Mouse (Mus musculus): Measurements from ENCODE around the gene Cdkn2aipnl. TPM values are rescaled to one million over a fixed set of nuclear protein-coding genes. Genes with fewer than 3 reads are reported as not detected.

Gene Cdkn2aipnl
- polyA plus RNA-seq, 1 experiment from 2014 or later: 82.5 TPM

GRCm38 (mm10) chr11:51931790-51932189 is 35.7 kb upstream of the Cdkn2aipnl start:
- Histone ChIP-seq H3K9ac (ENCODE audit: low read length) (no peak overlapping the region), H3K27me3 (ENCODE audit: control insufficient read depth, insufficient read depth, low read length) (no peaks in the 10 kb centered on the region), H3K4me3 (replicated peaks; ENCODE audit: low read length) (no peak overlapping the region), H3K36me3 (ENCODE audit: control insufficient read depth, insufficient read depth, low read length) (no peaks in the 10 kb centered on the region), H3K4me1 (ENCODE audit: control insufficient read depth, insufficient read depth, low read length) (no peaks in the 10 kb centered on the region), H3K4me2 (ENCODE audit: low read depth, low read length) (no peak overlapping the region), H3K27ac (ENCODE audit: low read length) (no peak overlapping the region), H3K9me3 (replicated peaks; ENCODE audit: control insufficient read depth, low read length) (no peaks in the 10 kb centered on the region)
- 82% methylated on average over 9 of the region's 9 CpGs for WGBS
- no peak for ATAC-seq (ENCODE audit: insufficient read depth, low FRiP score)

DNA sequence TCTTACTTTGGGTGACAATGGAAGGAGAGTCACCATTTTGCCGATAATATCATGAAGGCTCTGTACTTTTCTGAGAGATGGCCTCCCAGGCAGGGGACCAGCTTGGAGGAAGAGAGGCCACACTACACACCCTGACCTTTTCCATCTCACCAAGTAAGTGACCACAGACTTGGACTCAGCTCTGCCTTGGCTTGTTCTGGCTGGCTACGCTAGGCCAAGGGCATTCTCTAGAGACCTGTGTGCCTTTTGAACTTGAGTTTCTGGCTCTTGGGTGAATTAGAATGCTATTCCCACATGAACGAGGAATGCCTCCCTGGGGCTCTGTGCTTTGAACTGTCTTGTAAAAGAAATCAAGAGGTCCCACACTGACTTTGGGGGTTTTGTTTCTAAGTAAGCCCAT is 33.2 kb upstream of the Cdkn2aipnl start:
- no peak overlapping the region for H3K4me2 ChIP-seq (ENCODE audit: low read depth, low read length)
- H3K9me3 ChIP-seq (replicated peaks; ENCODE audit: control insufficient read depth, low read length): no peaks in the 10 kb centered on the region
- H3K4me1 ChIP-seq (ENCODE audit: control insufficient read depth, insufficient read depth, low read length): no peaks in the 10 kb centered on the region
- H3K9ac ChIP-seq (ENCODE audit: low read length): no peak overlapping the region
- no peak for ATAC-seq (ENCODE audit: insufficient read depth, low FRiP score)
- H3K36me3 ChIP-seq (ENCODE audit: control insufficient read depth, insufficient read depth, low read length): no peaks in the 10 kb centered on the region
- no peaks in the 10 kb centered on the region for H3K27me3 ChIP-seq (ENCODE audit: control insufficient read depth, insufficient read depth, low read length)
- 85% methylated on average over 3 of the region's 3 CpGs for WGBS
- H3K4me3 ChIP-seq (replicated peaks; ENCODE audit: low read length): no peak overlapping the region
- no peak overlapping the region for H3K27ac ChIP-seq (ENCODE audit: low read length)

GRCm38 (mm10) chr11:51935636-51936434 is 31.6 kb upstream of the Cdkn2aipnl start:
- Histone ChIP-seq H3K9ac (ENCODE audit: low read length) (no peak overlapping the region), H3K27me3 (ENCODE audit: control insufficient read depth, insufficient read depth, low read length) (no peaks in the 10 kb centered on the region), H3K9me3 (replicated peaks; ENCODE audit: control insufficient read depth, low read length) (no peaks in the 10 kb centered on the region), H3K27ac (ENCODE audit: low read length) (no peak overlapping the region), H3K4me3 (replicated peaks; ENCODE audit: low read length) (no peak overlapping the region), H3K4me2 (ENCODE audit: low read depth, low read length) (no peak overlapping the region), H3K36me3 (ENCODE audit: control insufficient read depth, insufficient read depth, low read length) (no peaks in the 10 kb centered on the region), H3K4me1 (ENCODE audit: control insufficient read depth, insufficient read depth, low read length) (no peaks in the 10 kb centered on the region)
- 43% methylated on average over 5 of the region's 5 CpGs for WGBS
- ATAC-seq (ENCODE audit: insufficient read depth, low FRiP score): no peak

DNA sequence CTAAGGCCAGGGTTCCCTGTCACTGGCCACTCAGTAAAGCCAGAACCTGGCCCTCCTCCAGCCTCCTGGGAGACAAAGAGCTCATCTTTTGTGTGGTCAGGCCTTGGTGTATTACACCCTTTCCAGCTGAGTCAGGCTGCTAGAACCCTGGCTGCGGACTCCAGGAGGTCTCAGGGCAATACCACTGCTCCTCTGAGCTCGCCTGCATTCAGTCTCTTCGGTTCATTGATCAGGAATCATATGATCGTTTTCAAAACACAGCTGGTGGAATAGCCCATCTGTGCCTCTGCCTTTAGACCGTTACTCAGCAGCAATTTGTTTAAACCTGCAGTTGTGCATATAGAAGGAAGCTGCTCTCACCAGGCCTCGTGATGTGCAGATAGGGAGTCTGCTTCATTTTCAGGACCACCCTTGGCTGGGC is 30.1 kb upstream of the Cdkn2aipnl start:
- WGBS: 64% methylated on average over 6 of the region's 6 CpGs
- Histone ChIP-seq H3K9me3 (replicated peaks; ENCODE audit: control insufficient read depth, low read length) (no peaks in the 10 kb centered on the region), H3K4me3 (replicated peaks; ENCODE audit: low read length) (no peak overlapping the region), H3K27me3 (ENCODE audit: control insufficient read depth, insufficient read depth, low read length) (no peaks in the 10 kb centered on the region), H3K4me2 (ENCODE audit: low read depth, low read length) (no peak overlapping the region), H3K9ac (ENCODE audit: low read length) (no peak overlapping the region), H3K36me3 (ENCODE audit: control insufficient read depth, insufficient read depth, low read length) (no peaks in the 10 kb centered on the region), H3K27ac (ENCODE audit: low read length) (no peak overlapping the region), H3K4me1 (ENCODE audit: control insufficient read depth, insufficient read depth, low read length) (peaks cover 2% of the 10 kb centered on the region; the same call in 1 of the 2 replicates)
- no peak for ATAC-seq (ENCODE audit: insufficient read depth, low FRiP score)

- Histone ChIP-seq H3K27me3 (ENCODE audit: control insufficient read depth, insufficient read depth, low read length) (no peaks in the 10 kb centered on the region), H3K9ac (ENCODE audit: low read length) (no peak overlapping the region), H3K4me3 (replicated peaks; ENCODE audit: low read length) (no peak overlapping the region), H3K9me3 (replicated peaks; ENCODE audit: control insufficient read depth, low read length) (no peaks in the 10 kb centered on the region), H3K36me3 (ENCODE audit: control insufficient read depth, insufficient read depth, low read length) (no peaks in the 10 kb centered on the region), H3K4me2 (ENCODE audit: low read depth, low read length) (no peak overlapping the region), H3K4me1 (ENCODE audit: control insufficient read depth, insufficient read depth, low read length) (peaks cover 10% of the 10 kb centered on the region; the same call in 1 of the 2 replicates), H3K27ac (ENCODE audit: low read length) (no peak overlapping the region)
- ATAC-seq (ENCODE audit: insufficient read depth, low FRiP score): no peak
- WGBS: 72% methylated on average over 12 of the region's 12 CpGs
Measured at GRCm38 (mm10) chr11:51938817-51939589, 28.5 kb upstream of the Cdkn2aipnl start.

GRCm38 (mm10) chr11:51939590-51939955 is 27.9 kb upstream of the Cdkn2aipnl start:
- Histone ChIP-seq H3K9ac (ENCODE audit: low read length) (no peak overlapping the region), H3K27me3 (ENCODE audit: control insufficient read depth, insufficient read depth, low read length) (no peaks in the 10 kb centered on the region), H3K27ac (ENCODE audit: low read length) (no peak overlapping the region), H3K4me2 (ENCODE audit: low read depth, low read length) (no peak overlapping the region), H3K9me3 (replicated peaks; ENCODE audit: control insufficient read depth, low read length) (no peaks in the 10 kb centered on the region), H3K36me3 (ENCODE audit: control insufficient read depth, insufficient read depth, low read length) (no peaks in the 10 kb centered on the region), H3K4me1 (ENCODE audit: control insufficient read depth, insufficient read depth, low read length) (peaks cover 10% of the 10 kb centered on the region; the same call in 1 of the 2 replicates), H3K4me3 (replicated peaks; ENCODE audit: low read length) (no peak overlapping the region)
- ATAC-seq (ENCODE audit: insufficient read depth, low FRiP score): no peak
- WGBS: 68% methylated on average over 8 of the region's 8 CpGs

- WGBS: 54% methylated on average over 13 of the region's 13 CpGs
- Histone ChIP-seq H3K4me3 (replicated peaks; ENCODE audit: low read length) (no peak overlapping the region), H3K4me2 (ENCODE audit: low read depth, low read length) (no peak overlapping the region), H3K27ac (ENCODE audit: low read length) (no peak overlapping the region), H3K9me3 (replicated peaks; ENCODE audit: control insufficient read depth, low read length) (no peaks in the 10 kb centered on the region), H3K9ac (ENCODE audit: low read length) (no peak overlapping the region), H3K36me3 (ENCODE audit: control insufficient read depth, insufficient read depth, low read length) (no peaks in the 10 kb centered on the region), H3K4me1 (ENCODE audit: control insufficient read depth, insufficient read depth, low read length) (peaks cover 13% of the 10 kb centered on the region), H3K27me3 (ENCODE audit: control insufficient read depth, insufficient read depth, low read length) (no peaks in the 10 kb centered on the region)
- no peak for ATAC-seq (ENCODE audit: insufficient read depth, low FRiP score)
Measured at GRCm38 (mm10) chr11:51940511-51940955, 26.9 kb upstream of the Cdkn2aipnl start.

DNA sequence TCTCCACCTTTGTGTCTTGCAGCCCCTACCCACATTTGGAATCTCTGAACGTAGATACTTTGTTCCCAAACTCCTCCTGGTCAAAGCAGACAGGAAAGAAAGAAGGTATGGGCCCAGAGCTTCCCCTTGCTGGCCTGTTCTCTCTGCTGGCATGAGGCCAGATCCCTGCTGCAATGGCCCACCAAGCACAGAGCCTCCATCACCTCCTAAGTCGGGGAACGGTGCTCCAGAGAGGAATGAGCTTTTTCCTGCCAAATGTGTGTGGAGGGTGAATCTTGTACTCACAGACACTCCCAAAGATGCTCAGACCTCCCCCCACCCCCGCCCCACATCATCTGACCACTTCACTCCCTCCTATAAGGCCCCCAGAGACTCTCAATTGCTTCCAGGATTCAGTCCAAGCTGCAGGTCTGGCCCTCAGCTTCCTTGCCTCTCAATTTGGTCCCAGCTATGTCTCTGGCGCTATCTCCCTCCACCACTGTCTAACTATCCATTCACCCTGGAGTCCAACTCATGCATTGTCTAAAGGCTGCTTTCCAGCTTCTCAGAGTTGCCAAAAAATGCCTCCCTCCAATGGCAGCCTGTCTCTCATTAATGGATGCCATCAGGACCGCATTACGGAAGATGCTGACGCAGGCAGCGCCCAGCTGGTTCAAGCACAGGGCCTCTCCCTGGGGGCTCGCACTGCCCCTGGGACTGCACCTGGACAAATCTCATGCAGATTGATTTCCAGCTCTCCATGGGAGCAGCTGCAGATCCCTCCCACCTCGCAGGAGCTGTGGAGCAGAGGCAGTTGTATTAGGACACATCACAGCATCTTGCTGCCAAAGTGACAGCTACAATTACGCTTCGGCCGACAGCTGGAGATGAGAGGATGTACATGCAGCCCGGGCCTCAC is 24.6 kb upstream of the Cdkn2aipnl start:
- no peak overlapping the region for H3K4me2 ChIP-seq (ENCODE audit: low read depth, low read length)
- peak; percentile 11; the same call in 1 of the 2 replicates for ATAC-seq (ENCODE audit: insufficient read depth, low FRiP score)
- no peaks in the 10 kb centered on the region for H3K27me3 ChIP-seq (ENCODE audit: control insufficient read depth, insufficient read depth, low read length)

More for the DNA sequence above, 24.6 kb upstream of the Cdkn2aipnl start:
- Histone ChIP-seq H3K9me3 (replicated peaks; ENCODE audit: control insufficient read depth, low read length) (no peaks in the 10 kb centered on the region), H3K4me1 (ENCODE audit: control insufficient read depth, insufficient read depth, low read length) (peaks cover 13% of the 10 kb centered on the region), H3K4me3 (replicated peaks; ENCODE audit: low read length) (no peak overlapping the region), H3K9ac (ENCODE audit: low read length) (no peak overlapping the region), H3K36me3 (ENCODE audit: control insufficient read depth, insufficient read depth, low read length) (no peaks in the 10 kb centered on the region), H3K27ac (ENCODE audit: low read length) (no peak overlapping the region; the same call in 1 of the 2 replicates)
- WGBS: 48% methylated on average over 15 of the region's 15 CpGs
